Comparison of ENCODE assay signal across 8 mouse cellular contexts in the genomic region with DNA sequence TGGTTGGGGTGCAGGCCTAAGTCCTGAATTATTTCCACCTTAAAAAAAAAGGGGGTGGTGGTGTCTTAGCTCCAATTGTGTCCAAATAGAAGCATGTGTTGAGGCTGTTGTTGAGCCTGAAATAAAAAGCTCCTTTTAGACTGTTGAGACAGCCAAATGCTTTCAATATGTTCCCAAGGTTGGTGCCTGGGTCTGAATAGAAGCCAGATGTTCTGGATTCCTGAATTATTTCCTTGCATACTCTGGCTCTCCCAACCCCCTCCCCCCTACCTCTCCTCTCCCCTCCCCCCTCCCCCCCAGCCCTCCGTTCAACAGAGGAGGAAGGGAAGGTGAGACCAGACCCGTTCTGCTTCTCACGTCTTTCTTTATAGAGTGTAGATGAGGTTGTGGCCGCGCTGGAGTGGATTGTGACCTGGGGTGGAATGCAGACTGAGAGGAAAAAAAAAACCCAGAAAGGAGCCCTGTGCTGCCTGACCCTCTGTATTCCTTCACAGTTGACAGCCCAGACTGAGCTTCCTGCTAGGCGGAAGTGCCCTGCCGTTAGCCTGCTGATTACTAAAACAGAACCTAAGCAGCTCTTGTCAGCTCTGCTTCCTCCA. TPM values are rescaled to one million over a fixed set of nuclear protein-coding genes. Genes with fewer than 3 reads are reported as not detected.
DNase-seq lines count a peak whose midpoint lies in the region; ATAC-seq lines count a peak whose summit lies in the region.

No protein-coding gene starts in this region.

- peak overlapping the region; percentile 18 for H3K4me3 ChIP-seq in embryonic facial prominence, embryonic 14.5 days (ENCODE audit: low read depth, low read length)
- peak overlapping the region; percentile 8; the same call in 1 of the 2 replicates for H3K4me3 ChIP-seq in stomach, embryonic 15.5 days (replicated peaks)

- peak; percentile 29 for DNase-seq in adrenal gland, postnatal 14 days
- no peak for DNase-seq in adrenal gland, postnatal 25 days
- peak; percentile 94 for DNase-seq in embryonic facial prominence, embryonic 14.5 days (ENCODE audit: low spot score)
- DNase-seq in heart, postnatal 36 days: peak; percentile 42 to 43
- peak; percentile 64 to 65 for DNase-seq in kidney, postnatal 36 days

- H3K27me3 ChIP-seq in embryonic facial prominence, embryonic 14.5 days (replicated peaks; ENCODE audit: control insufficient read depth, insufficient read depth, low read length): no peaks in the 10 kb centered on the region
- H3K27me3 ChIP-seq in stomach, embryonic 15.5 days (replicated peaks): no peaks in the 10 kb centered on the region

- H3K27ac ChIP-seq in embryonic facial prominence, embryonic 14.5 days (replicated peaks; ENCODE audit: low read depth, low read length): peak overlapping the region; percentile 96
- H3K27ac ChIP-seq in stomach, embryonic 15.5 days: peak overlapping the region; percentile 85

- WGBS in embryonic facial prominence, embryonic 14.5 days: under 1% methylated on average over 6 of the region's 7 CpGs
- WGBS in stomach, embryonic 15.5 days: 0% methylated on average over 6 of the region's 7 CpGs

- H3K36me3 ChIP-seq in embryonic facial prominence, embryonic 14.5 days (ENCODE audit: control insufficient read depth, insufficient read depth, low read length): no peaks in the 10 kb centered on the region
- H3K36me3 ChIP-seq in stomach, embryonic 15.5 days: no peaks in the 10 kb centered on the region

- peak overlapping the region; percentile 55 for H3K4me2 ChIP-seq in embryonic facial prominence, embryonic 14.5 days (ENCODE audit: low read depth, low read length)
- peak overlapping the region; percentile 39 for H3K4me2 ChIP-seq in stomach, embryonic 15.5 days

- no peaks in the 10 kb centered on the region for H3K9me3 ChIP-seq in embryonic facial prominence, embryonic 14.5 days (ENCODE audit: control insufficient read depth, low read length)
- H3K9me3 ChIP-seq in stomach, embryonic 15.5 days: no peaks in the 10 kb centered on the region

- intact Hi-C loops in heart, postnatal 36 days (cut with DNase I): no loop called here

- ATAC-seq in embryonic facial prominence, embryonic 14.5 days (ENCODE audit: low read depth): peak; percentile 67
- peak; percentile 50 for ATAC-seq in megakaryocyte progenitor cell, adult 5-6 weeks (replicated peaks; ENCODE audit: poor library complexity)
- peak; percentile 49; the same call in 1 of the 2 replicates for ATAC-seq in stomach, embryonic 15.5 days (ENCODE audit: insufficient read depth, low FRiP score, low read depth)
- no peak for ATAC-seq in erythroblast, adult 5-6 weeks (replicated peaks; ENCODE audit: low FRiP score, poor library complexity, severe bottlenecking)

- peaks cover 24% of the 10 kb centered on the region for H3K4me1 ChIP-seq in embryonic facial prominence, embryonic 14.5 days (ENCODE audit: control insufficient read depth, insufficient read depth, low read length)
- H3K4me1 ChIP-seq in stomach, embryonic 15.5 days: peaks cover 5% of the 10 kb centered on the region

- peak overlapping the region; percentile 51 for H3K9ac ChIP-seq in embryonic facial prominence, embryonic 14.5 days (ENCODE audit: low read depth, low read length)
- no peak overlapping the region for H3K9ac ChIP-seq in stomach, embryonic 15.5 days

RNA-seq across cellular contexts. Expression of a gene that starts 50.9 kb away (rescaled TPM):
- total RNA-seq in adrenal gland, postnatal 14 days (2021): 2.1 and 4.5 TPM in 2 replicates
- total RNA-seq in adrenal gland, postnatal 25 days (2021): 1.2 and 2.1 TPM in 2 replicates
- polyA plus RNA-seq in embryonic facial prominence, embryonic 14.5 days (2014; fragmentation: Nextera tagmentation; extraction: Ambion mirVana): 10.5 and 12.1 TPM in 2 replicates
- total RNA-seq in heart, postnatal 36 days (2021): under 1 TPM; 0.72 to 0.81 TPM
- 8.8 and 9.9 TPM in 2 replicates for total RNA-seq in megakaryocyte progenitor cell, adult 5-6 weeks (2015)
- total RNA-seq in megakaryocyte progenitor cell, adult 5-6 weeks (2017): 5.3 and 5.8 TPM in 2 replicates
- polyA plus RNA-seq in stomach, embryonic 15.5 days (2015; fragmentation: Nextera tagmentation; extraction: Ambion mirVana): 3.9 and 4.0 TPM in 2 replicates
- 1.9 and 3.1 TPM in 2 replicates for total RNA-seq in erythroblast, adult 5-6 weeks (2015; ENCODE audit: low replicate concordance)
- 2.9 and 9.2 TPM in 2 replicates for total RNA-seq in erythroblast, adult 5-6 weeks (2017; ENCODE audit: low replicate concordance)
